Mouse (Mus musculus) lung, embryonic 14.5 days (tissue): Measurements from ENCODE around the gene Kif2a. TPM values are rescaled to one million over a fixed set of nuclear protein-coding genes. Genes with fewer than 3 reads are reported as not detected.

Experiments
- ATAC-seq: fragments of 200-750 bp; cut with Nextera tagmentation; 2 replicates; pipeline ENCODE4 v1.8.0; 2017; ENCODE audit warnings: mild to moderate bottlenecking, moderate TSS enrichment, moderate library complexity; ENCODE audit not compliant: insufficient read depth
- DNase-seq: peaks from one replicate; pipeline ENCODE4 v3.0.0-alpha.2; 2015
- H3K27ac ChIP-seq: fragments of 300-500 bp; sonication (generic); 2 replicates; pipeline ENCODE4 v1.5.1; 2014; ENCODE audit warnings: low read depth, mild to moderate bottlenecking, moderate library complexity
- H3K27me3 ChIP-seq: fragments of 300-500 bp; sonication (generic); 2 replicates; pipeline ENCODE4 v1.6.1; 2014; ENCODE audit warnings: low read length, control low read depth; ENCODE audit not compliant: insufficient read depth
- H3K36me3 ChIP-seq: fragments of 300-500 bp; sonication (generic); 2 replicates; pipeline ENCODE4 v1.6.1; 2014; ENCODE audit warnings: control low read depth; ENCODE audit not compliant: insufficient read depth
- H3K4me1 ChIP-seq: fragments of 300-500 bp; sonication (generic); 2 replicates; pipeline ENCODE4 v1.6.1; 2014; ENCODE audit warnings: antibody characterized with exemption, control low read depth; ENCODE audit not compliant: insufficient read depth
- H3K4me2 ChIP-seq: fragments of 300-500 bp; sonication (generic); 2 replicates; pipeline ENCODE4 v1.6.1; 2014; ENCODE audit warnings: mild to moderate bottlenecking
- H3K4me3 ChIP-seq: fragments of 300-500 bp; sonication (generic); 2 replicates; pipeline ENCODE4 v1.5.1; 2014; ENCODE audit warnings: low read depth, low read length
- H3K9ac ChIP-seq: fragments of 300-500 bp; sonication (generic); 2 replicates; pipeline ENCODE4 v1.6.1; 2014
- H3K9me3 ChIP-seq: fragments of 300-500 bp; sonication (generic); 2 replicates; pipeline ENCODE4 v1.6.1; 2016; ENCODE audit warnings: low read depth, low read length, control low read depth
- CTCF ChIP-seq: IDR thresholded peaks from 2 replicates; pipeline ENCODE4 v1.5.1; 2016; ENCODE audit warnings: antibody characterized with exemption, low read depth
- WGBS: fragments of 180-500 bp; shearing (Covaris S2); extraction: QIAGEN DNeasy Blood & Tissue Kit; methylation state at CpG from one replicate; pipeline ENCODE4 v1.1.7; 2014; 5-methylcytosine and 5-hydroxymethylcytosine counted together
- polyA plus RNA-seq: library from polyadenylated mRNA; unstranded; fragments of >200 nt; fragmentation: Nextera tagmentation; extraction: Ambion mirVana; gene quantifications from 2 replicates; pipeline ENCODE4 v1.2.1, GENCODE M21; 2014

Kif2a gene
- polyA plus RNA-seq, 1 experiment from 2014 or later: 27.2 TPM

DNA sequence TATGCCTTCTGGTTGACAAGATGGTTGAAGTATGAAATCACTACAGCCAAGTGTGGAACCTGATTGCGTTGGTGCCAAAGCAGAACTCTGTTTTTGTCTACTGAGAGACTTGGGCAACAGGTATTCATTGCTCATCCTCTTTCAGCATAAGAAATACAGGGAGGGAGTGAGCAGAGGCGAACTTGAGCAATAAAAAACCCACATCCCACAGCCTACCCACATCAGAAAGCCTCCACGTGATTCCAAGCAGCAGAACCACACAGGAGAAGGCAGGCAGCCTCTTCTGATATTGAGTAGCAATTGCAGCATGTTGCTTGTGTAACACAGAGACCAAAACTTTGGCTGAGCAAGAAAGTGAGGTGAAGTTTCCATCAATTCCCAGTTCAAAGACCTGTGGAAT lies 37.5 kb upstream of the Kif2a start:
- TF ChIP-seq CTCF: no peak
- H3K4me3 ChIP-seq: no peak overlapping the region
- H3K4me2 ChIP-seq: no peak overlapping the region
- no peak overlapping the region for H3K9ac ChIP-seq
- no peaks in the 10 kb centered on the region for H3K4me1 ChIP-seq
- H3K27ac ChIP-seq: no peak overlapping the region
- no peaks in the 10 kb centered on the region for H3K9me3 ChIP-seq
- WGBS: 76% methylated on average over 3 of the region's 3 CpGs
- H3K27me3 ChIP-seq: no peaks in the 10 kb centered on the region
- no peaks in the 10 kb centered on the region for H3K36me3 ChIP-seq
- ATAC-seq: no peak
- no peak for DNase-seq

DNA sequence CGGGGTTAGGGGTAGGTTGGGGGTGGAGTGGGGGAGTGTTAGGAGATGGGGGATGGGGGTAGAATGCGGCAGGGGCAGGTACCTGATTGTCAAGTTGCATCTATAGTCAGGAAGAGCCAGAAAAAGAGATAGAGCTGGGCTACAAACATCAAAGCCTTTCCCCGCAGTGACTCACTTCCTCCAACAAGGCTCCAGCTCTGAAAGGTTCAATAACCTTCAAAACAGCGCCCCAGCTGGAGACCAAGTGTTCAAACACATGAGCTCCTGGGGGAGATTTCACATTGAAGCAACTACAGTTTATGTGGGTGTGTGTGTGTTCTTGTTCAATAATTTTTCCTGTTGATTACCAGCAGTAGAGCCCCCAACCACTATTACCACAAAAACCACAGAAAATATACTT lies 34.4 kb upstream of the Kif2a start:
- H3K36me3 ChIP-seq: no peaks in the 10 kb centered on the region
- H3K4me2 ChIP-seq: no peak overlapping the region
- no peaks in the 10 kb centered on the region for H3K9me3 ChIP-seq
- DNase-seq (peak; percentile 66), ATAC-seq (no peak)
- no peak overlapping the region for H3K27ac ChIP-seq
- H3K9ac ChIP-seq: no peak overlapping the region
- no peak for TF ChIP-seq CTCF
- H3K27me3 ChIP-seq: no peaks in the 10 kb centered on the region
- no peak overlapping the region for H3K4me3 ChIP-seq
- H3K4me1 ChIP-seq: no peaks in the 10 kb centered on the region
- WGBS: 30% methylated on average over 4 of the region's 4 CpGs

DNA sequence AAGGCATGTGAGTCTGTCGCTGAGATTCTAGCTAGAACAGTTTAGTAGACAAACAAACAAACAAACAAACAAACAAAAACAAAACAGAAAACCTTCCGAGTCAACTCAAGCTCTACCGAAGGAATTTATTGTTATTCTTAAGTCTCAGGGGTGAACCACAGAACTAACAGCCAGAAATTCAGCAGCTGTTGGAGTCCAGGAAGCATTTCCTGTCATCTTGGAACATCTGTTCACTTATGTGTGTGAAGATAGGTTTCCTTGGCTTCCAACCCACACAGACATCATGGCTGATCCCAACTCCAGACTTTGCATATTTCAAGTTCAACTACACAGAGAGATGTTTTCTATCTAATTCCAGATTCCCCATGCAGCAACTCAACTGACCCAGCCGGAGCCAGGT lies 32.6 kb upstream of the Kif2a start:
- Histone ChIP-seq H3K9ac (no peak overlapping the region), H3K4me1 (no peaks in the 10 kb centered on the region), H3K9me3 (no peaks in the 10 kb centered on the region), H3K4me2 (no peak overlapping the region), H3K4me3 (no peak overlapping the region), H3K27ac (no peak overlapping the region), H3K27me3 (no peaks in the 10 kb centered on the region), H3K36me3 (no peaks in the 10 kb centered on the region)
- ATAC-seq (no peak), DNase-seq (peak; percentile 14)
- WGBS: 51% methylated on average over 4 of the region's 4 CpGs
- no peak for TF ChIP-seq CTCF

DNA sequence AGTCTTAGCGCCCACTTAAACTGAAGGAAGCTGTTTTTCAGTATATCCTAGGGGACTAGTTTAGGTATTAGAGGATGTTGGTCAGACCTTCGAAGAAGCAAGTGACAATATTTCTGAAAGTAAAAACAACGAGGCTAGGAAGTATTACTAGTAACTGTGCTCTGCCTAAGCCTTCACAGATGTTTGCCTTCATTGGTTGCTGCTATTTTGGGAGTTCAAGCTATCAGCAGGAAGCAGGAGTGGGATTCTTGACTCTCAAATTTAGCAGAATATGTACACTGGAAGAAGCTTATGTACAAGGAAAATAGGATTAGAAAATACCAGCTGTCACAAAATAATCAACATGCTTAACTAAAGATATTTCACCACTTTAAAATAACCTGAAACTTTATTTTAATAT lies 29.4 kb upstream of the Kif2a start:
- Histone ChIP-seq H3K27me3 (no peaks in the 10 kb centered on the region), H3K4me2 (no peak overlapping the region), H3K27ac (no peak overlapping the region), H3K9ac (no peak overlapping the region), H3K9me3 (no peaks in the 10 kb centered on the region), H3K4me1 (no peaks in the 10 kb centered on the region), H3K4me3 (no peak overlapping the region), H3K36me3 (no peaks in the 10 kb centered on the region)
- DNase-seq: no peak
- 73% methylated on average over 3 of the region's 3 CpGs for WGBS
- TF ChIP-seq CTCF: no peak
- no peak for ATAC-seq

DNA sequence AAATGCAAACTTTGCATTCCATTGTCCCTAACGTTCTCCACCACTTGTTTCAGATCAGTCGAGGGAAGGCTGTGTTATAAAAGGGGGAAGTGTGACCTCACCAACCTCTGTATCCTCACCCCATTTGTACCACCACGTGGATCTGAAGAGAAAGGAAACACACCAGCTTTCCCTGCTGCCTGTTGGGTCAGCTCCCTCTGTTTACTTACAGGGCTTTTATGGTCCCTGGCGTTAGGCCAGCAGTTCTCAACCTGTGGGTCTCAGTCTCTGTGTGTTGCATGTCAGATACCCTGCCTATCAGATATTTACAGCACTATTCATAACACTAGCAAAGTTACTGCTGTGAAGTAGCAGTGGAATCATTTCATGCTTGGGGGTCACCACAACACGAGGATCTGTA lies 22.3 kb upstream of the Kif2a start:
- no peaks in the 10 kb centered on the region for H3K27me3 ChIP-seq
- ATAC-seq: peak; percentile 69; the same call in 1 of the 2 replicates
- H3K4me3 ChIP-seq: no peak overlapping the region
- WGBS: 7% methylated on average over 5 of the region's 5 CpGs
- H3K9ac ChIP-seq: no peak overlapping the region
- no peak overlapping the region for H3K4me2 ChIP-seq
- no peaks in the 10 kb centered on the region for H3K36me3 ChIP-seq
- no peaks in the 10 kb centered on the region for H3K9me3 ChIP-seq
- H3K4me1 ChIP-seq: 0 out of 2 replicates have a peak, but pooled peaks cover 4% of the 10 kb centered on the region
- TF ChIP-seq CTCF: no peak
- H3K27ac ChIP-seq: 0 out of 2 replicates have a peak overlapping the region, but pooled peaks have one; percentile 31
- DNase-seq: peak; percentile 68

DNA sequence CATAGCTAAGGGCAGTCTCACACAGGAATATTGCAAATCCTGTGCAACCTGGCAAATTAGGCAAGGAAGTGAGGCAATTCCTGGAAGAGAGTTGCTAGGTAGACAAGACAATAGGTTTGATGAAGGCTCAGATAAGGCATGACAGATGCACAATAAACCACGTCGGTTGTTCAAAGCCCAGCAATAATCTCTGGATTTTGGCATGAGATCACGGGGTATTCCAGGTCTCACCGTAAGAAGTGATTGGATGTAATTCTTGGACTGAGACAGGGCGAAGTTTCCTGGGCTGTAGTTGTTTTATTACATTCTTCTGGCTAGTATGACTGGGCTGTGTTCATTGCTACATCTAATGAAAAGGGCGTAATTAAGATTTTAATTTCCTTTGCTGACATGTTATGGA lies 20.6 kb upstream of the Kif2a start:
- TF ChIP-seq CTCF: no peak
- no peak overlapping the region for H3K27ac ChIP-seq
- H3K4me1 ChIP-seq: 0 out of 2 replicates have a peak, but pooled peaks cover 4% of the 10 kb centered on the region
- no peak overlapping the region for H3K4me3 ChIP-seq
- no peak overlapping the region for H3K4me2 ChIP-seq
- 78% methylated on average over 6 of the region's 6 CpGs for WGBS
- H3K36me3 ChIP-seq: no peaks in the 10 kb centered on the region
- no peaks in the 10 kb centered on the region for H3K27me3 ChIP-seq
- H3K9ac ChIP-seq: no peak overlapping the region
- H3K9me3 ChIP-seq: no peaks in the 10 kb centered on the region
- ATAC-seq (no peak), DNase-seq (peak; percentile 15)

DNA sequence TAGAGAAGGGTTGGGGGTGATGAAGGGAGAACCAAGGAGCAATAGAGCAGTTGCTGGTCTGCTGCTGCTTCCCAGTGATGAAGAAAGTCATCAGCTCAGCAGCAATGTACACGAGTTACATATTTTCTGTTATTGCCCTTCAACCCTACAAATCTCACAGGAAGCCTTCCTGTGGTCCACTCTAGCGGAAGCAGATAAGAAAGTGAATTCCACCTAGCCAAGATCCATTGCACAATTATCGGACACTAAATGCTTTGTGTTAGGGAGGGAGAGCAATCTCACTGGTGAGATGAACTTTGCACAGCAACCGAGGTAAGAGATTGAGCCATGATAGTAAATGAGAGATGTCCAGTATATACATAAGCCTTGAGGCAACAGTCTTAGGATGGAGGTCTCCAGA lies 17.6 kb upstream of the Kif2a start:
- no peaks in the 10 kb centered on the region for H3K27me3 ChIP-seq
- H3K4me1 ChIP-seq: 0 out of 2 replicates have a peak, but pooled peaks cover 4% of the 10 kb centered on the region
- H3K36me3 ChIP-seq: no peaks in the 10 kb centered on the region
- H3K4me3 ChIP-seq: no peak overlapping the region
- no peak for ATAC-seq
- H3K9me3 ChIP-seq: no peaks in the 10 kb centered on the region
- no peak overlapping the region for H3K4me2 ChIP-seq
- no peak for DNase-seq
- H3K27ac ChIP-seq: no peak overlapping the region
- no peak overlapping the region for H3K9ac ChIP-seq
- WGBS: 64% methylated on average over 4 of the region's 4 CpGs
- no peak for TF ChIP-seq CTCF

DNA sequence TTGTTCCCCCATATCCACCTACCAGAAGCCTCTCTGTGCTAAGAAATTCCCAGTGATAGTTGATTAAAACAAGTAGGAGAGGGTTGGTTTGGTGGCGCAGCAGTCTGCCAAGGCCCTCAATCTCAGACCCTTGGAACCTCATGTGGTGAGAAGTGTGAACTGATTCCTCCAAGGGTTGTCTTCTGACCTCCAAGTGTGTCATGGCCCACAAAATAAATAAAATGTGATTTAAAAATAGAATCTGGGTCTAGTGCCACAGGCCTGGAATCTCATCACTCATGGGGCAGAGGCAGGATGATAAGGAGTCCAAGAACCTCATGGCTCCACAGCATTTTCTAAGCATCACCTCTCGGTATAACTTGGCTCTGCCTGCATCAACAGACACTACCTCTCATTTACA lies 16.4 kb upstream of the Kif2a start:
- H3K27ac ChIP-seq: no peak overlapping the region
- TF ChIP-seq CTCF: no peak

More for the DNA sequence above, 16.4 kb upstream of the Kif2a start:
- H3K4me2 ChIP-seq: no peak overlapping the region
- H3K27me3 ChIP-seq: no peaks in the 10 kb centered on the region
- DNase-seq (no peak), ATAC-seq (no peak)
- no peak overlapping the region for H3K9ac ChIP-seq
- H3K4me3 ChIP-seq: no peak overlapping the region
- 53% methylated on average over 2 of the region's 2 CpGs for WGBS
- H3K36me3 ChIP-seq: no peaks in the 10 kb centered on the region
- no peaks in the 10 kb centered on the region for H3K9me3 ChIP-seq
- H3K4me1 ChIP-seq: no peaks in the 10 kb centered on the region
